Mouse (Mus musculus) embryo, embryonic 11 days (tissue): ENCODE data around the gene Uggt1.

Experiments used
- DNase-seq: peaks from one replicate; pipeline ENCODE4 v3.0.0-alpha.2; 2015

Gene Uggt1

DNA sequence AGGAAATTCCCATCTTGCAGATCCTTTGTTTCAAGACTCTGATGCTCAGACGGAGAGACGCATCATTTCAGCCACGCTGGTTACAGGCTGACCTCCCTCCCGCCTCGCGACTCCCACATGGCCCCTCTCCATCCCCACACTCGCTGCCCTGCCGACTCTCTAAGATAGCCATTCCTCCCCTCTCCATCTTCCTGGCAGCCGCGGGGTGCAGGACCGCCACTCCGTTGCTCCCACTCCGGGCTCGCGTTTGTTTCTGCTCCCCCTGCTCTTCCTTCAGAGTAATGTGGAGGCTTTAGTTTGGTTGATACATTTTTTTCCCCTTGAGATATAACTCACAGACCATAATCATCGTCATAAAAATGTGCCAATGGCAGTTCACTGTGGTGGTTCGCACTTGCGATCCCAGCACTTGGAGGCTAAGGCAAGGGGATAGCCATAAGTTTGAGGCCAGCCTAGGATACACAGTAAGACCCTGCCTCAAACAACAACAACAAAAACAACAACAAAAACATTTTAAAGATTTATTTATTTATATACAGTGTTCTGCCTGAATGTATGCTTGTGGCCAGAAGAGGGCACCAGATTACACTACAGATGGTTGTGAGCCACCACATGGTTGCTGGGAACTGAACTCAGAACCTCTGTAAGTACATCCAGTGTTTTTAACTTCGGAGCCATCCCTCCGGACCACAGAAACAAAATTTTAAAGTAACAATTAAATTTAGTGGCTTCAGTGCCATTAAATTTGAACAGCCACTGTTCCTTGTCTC, 11.5 kb upstream of the Uggt1 start:
- peak; percentile 29 for DNase-seq

- DNase-seq: peak; percentile 68
These were observed 10.3 kb upstream of the Uggt1 start for GRCm38 (mm10) chr1:36254635-36255360.

- peak; percentile 87 for DNase-seq
These were observed 8.3 kb upstream of the Uggt1 start for GRCm38 (mm10) chr1:36252791-36253190.

DNA sequence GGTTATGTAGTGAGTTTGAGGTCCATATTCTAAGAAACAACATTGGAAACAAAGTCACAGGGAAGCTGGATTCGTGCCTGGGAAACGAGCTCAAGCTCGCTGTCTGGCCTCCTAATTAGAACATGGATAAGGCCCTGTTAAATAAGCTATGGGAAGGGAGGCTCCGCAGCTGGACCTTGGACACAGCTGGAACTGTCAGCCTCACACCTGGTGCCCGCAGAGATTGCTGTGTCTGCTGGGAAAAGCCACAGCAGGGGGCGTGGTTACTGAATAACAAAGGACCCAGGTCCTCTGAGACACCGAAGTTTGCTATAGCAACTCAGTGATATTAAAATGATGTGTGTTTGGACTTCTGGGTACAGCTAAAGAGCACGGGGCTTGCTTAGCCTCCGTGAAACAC, 6.9 kb upstream of the Uggt1 start:
- DNase-seq: peak; percentile 46

DNA sequence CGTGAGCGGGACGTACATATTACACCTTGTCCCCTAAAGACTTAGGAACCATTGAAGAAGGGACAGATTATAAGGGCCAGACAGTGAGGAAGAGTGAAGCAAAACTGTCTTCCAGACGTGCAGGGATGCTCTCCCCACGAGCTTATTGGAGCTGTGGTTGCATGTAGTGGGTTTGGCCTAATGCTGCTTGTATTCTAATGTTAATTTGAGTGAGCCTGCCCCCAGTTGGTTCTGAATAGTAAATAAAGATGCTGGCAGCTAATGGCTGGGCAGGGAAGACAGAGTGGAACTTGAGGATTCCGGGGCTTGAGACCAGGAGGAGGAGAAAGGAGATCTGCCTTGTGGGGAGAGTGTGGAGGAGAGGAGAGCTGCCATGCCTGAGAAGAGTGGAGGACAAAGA, 2.2 kb upstream of the Uggt1 start:
- no peak for DNase-seq

DNA sequence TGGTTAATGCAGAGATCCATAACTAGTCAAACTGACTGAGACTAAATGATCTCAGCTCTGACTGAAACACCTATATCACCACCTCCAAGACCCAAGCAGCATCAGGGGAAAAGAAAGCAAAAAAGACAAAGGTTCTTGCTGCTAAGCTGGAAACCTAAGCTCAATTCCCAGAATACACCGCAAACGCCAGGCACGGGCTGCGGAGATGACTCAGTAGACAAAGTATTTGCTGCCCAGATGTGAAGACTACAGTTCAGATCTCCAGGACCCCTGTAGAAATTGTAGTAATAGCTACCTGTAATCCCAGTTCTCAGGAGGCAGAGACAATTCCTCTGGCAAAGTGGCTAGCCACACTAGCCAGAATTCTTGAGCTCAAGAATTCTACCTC, 302 bp upstream of the Uggt1 start:
- DNase-seq: no peak

DNA sequence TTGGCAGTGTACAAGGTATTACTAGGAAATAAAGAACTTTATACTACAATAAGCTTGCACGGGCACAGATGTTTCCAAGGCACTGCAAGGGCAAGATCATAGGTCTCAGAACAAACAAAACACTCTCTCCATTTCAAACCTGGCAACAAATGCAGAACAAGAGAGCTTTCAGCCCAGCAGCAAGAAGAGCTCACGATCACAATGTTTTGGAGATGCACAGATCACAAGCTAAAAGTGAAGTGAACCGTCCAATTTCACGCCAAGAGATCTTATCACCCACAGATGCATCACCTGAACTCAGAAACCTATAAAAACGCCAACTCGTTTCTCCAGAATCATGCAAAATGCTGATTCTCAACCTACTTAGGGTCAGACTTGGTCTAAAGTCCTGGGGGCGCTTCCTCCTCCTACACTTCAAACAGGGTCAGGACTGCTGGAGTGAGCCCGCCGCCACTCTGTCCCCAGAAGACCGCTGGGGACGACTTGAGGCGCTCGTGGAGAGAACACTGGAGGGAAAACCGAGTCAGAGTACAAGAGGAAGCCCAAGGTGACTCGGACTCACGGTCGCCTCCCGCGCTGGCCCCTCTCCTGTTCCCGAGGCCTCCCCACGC, 968 bp downstream of the Uggt1 start:
- no peak for DNase-seq

- DNase-seq: no peak
These were observed 2.6 kb downstream of the Uggt1 start for GRCm38 (mm10) chr1:36241903-36242429.

DNA sequence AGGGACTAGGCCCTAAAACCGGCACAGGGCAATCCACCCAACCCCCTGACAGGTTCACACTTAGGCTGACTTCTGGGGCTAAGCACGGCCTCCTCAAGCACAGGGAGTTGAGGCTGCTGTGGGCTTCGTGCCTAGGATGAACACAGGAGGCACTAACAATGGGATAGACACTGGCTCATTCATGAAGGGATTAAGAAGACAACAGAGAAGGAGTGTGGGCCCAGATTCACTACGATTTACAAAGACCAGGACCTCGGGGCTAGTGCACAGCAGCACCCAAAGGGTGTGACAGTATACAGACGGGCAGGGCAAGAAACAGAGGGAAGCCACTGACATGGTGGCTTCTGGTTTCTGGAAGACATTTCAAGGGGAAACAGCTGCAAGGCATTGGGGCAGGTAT, 4.3 kb downstream of the Uggt1 start:
- no peak for DNase-seq

- DNase-seq: no peak
These were observed 5.1 kb downstream of the Uggt1 start for GRCm38 (mm10) chr1:36239396-36239795.

- no peak for DNase-seq
These were observed 8.7 kb downstream of the Uggt1 start for GRCm38 (mm10) chr1:36235855-36236254.

- no peak for DNase-seq
These were observed 9.4 kb downstream of the Uggt1 start for GRCm38 (mm10) chr1:36235057-36235639.

DNA sequence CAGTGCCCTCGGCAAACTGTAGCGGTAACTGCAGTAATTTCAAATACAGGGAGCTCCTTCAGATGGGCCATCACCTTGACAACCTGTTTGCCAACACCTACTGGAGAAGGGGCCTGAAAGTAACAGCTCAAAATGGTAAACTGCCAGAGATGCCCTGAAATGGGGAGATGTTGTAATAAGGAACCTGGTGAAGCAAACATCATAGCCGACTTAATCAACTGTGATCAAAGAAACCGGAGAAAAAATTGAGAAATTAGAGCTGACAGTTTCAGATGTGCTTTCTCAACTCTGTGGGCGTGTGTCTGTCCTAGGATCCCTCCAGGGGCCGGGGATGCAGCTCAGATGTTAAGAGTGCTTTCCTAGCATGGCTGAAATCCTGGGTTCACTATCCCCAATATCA, 11.3 kb downstream of the Uggt1 start:
- no peak for DNase-seq

GRCm38 (mm10) chr1:36230919-36231705, 13.4 kb downstream of the Uggt1 start:
- DNase-seq: no peak

DNA sequence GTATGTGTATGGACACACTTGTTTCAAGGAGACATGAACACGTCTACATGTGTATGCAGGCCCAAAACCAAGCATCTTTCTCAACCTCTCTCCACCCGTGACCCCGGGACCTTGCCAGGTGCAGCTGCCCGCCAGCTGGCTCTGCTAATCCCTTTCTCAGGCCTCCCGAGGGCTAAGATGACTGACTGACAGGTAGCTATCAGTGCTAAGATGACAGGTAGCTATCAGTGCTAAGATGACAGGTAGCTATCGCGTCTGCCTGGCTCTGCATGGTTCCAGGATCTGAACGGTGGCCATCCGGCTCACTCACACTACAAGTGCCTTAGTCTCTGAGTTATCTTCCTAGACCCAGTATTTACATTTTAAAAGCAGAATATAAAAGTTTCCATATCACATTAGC, 16.1 kb downstream of the Uggt1 start:
- DNase-seq: no peak

GRCm38 (mm10) chr1:36224648-36225047, 19.9 kb downstream of the Uggt1 start:
- DNase-seq: peak; percentile 7

DNA sequence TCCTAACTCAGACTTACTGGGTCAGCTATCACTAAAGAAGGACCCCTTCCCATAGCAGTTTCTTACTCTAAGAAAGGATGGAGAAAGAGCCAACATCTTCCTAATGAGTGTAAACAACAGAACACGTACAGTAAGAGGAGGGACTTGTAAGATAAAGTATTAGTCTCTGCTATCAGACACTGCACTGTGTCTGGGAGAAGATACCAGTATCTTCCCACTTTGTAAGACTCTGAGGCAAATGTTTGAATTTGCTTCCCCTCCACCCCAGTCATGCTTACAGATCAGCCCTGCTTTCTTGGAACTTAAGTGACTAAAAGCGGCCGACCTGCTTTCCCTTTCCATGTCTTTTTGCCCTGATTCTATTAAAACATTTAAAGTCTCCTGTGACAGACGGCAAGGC, 30.2 kb downstream of the Uggt1 start:
- DNase-seq: no peak

GRCm38 (mm10) chr1:36201739-36202138, 42.8 kb downstream of the Uggt1 start:
- no peak for DNase-seq

DNA sequence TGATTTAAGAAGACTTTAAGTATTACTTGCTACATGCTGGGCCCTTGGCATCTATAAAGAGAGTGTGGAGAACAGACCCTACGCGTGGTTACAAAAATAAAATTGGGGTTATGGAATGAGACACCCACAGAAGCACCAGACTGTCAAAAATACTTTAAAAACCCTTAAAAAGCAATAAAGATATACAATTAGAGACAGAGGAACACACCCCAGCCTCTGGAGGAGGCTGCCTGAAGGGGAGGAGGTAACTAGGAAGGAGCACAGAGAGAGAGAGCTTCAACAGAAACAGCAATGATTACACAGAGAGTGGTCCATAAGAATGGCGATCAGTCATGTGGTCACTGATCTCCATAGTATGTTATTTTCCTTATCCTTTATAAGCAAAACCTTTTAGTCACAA, 50.0 kb downstream of the Uggt1 start:
- DNase-seq: no peak

DNA sequence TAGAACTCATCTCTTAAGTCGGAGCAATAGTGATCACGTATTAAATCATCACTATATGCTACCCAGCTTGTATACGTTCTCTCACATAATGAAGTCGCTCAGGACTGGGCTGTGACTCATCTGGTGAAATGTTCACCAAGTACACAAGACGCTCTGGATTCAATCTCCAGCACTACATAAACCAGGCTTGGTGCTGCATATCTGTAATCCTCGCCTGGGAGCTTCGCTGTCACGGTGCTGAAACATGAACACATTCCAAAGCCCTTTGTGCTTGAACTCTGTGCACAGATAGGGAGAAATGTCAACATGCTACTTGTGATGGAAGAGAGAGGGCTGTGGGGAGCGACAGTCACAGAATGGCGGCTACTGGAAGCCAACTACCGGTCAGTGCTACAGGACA, 52.6 kb downstream of the Uggt1 start:
- DNase-seq: no peak

DNA sequence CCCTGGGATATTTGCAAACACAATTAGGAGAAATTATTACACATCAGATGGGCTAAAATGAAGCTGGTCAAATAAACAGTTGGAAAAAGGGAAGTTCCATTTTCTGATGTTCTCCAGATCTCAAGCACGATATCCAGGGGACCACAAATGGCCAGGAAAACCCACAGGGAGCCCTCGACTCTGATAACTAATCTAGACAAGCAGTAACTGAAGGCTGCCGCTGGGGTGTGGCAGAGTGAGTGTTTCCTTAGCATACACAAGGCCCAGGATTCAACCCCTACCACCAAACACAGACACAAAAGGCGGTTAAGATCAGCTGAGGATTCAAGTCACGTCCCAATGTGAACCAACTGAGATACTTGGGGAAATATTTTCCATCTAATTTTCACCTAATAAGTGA, 64.5 kb downstream of the Uggt1 start:
- no peak for DNase-seq

- no peak for DNase-seq
These were observed 71.1 kb downstream of the Uggt1 start for GRCm38 (mm10) chr1:36173461-36173860.

GRCm38 (mm10) chr1:36172941-36173340, 71.6 kb downstream of the Uggt1 start:
- no peak for DNase-seq
